Mouse (Mus musculus) inflammation-experienced regulatory T-cells, adult 6 months (primary cell): Measurements from ENCODE around the gene Nmrk1. TPM values are rescaled to one million over a fixed set of nuclear protein-coding genes. Genes with fewer than 3 reads are reported as not detected.

Experiments used
- ATAC-seq: one replicate; pipeline ENCODE4 v1.8.0; 2017
- polyA plus RNA-seq, 3 experiments: library from polyadenylated mRNA; unstranded; fragments of 100-300 nt; shearing (Covaris generic); gene quantifications; one replicate each; pipeline ENCODE4 v1.2.1; 2017

Nmrk1 gene
- polyA plus RNA-seq, 3 experiments from 2014 or later = 6.7 to 16.1 (median 8.9) TPM

DNA sequence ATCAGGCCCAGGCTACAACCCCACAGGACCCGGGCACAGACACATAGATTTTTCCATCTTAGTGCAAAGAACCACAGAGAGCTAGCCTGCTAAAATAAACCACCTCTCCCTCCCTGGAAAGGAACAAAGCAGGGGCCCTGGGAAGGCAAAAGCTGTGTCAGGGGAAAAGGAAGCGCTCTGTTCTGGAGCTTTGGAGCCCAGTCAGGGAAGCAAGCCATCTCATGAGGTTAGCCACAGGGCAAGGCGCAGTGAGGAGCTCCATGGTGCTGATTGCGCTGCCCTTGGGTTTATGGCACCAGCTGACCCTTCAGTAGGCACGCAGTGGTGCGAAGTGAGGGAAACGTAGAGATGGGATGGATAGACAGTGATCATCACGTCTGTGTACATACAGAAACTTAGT lies 22.6 kb downstream of the Nmrk1 start:
- ATAC-seq = no peak

DNA sequence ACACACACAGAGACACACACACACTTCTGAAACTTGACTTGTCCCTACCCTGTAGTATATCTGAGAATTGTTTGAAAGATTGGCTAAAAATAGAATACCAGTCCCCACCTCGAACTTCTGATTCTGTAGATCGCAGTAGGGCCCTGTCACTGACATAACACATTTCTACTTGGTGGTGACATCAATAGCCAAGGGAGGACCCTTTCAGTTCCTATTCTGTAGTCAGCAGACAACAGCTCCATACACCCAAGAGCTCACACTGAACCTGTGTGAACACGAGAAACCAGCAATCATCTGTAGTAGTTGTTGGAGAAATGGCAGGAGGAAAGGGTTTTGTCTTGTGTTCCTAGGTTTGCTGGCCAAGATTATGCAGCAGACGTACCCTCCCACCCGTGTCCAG lies 23.2 kb downstream of the Nmrk1 start:
- no peak for ATAC-seq

DNA sequence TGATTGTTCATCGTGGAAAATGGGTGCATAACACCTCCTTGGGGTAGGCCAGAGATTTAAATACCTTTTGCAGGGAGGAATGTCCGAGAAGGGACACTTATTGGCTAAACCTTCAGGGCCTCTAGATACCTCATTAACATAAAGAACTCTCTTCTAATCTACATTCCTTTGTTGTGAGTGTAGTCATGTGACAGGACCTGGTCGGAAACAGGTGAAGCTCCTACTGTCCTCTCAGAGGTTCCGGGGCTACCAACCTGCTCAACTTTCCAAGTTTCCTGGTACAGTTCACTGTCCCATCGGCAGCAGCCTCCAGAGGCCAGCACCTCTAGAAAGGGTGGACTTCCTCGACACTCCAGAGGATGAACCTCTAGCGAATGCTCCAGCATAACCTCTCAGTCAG lies 24.2 kb downstream of the Nmrk1 start:
- ATAC-seq = no peak

DNA sequence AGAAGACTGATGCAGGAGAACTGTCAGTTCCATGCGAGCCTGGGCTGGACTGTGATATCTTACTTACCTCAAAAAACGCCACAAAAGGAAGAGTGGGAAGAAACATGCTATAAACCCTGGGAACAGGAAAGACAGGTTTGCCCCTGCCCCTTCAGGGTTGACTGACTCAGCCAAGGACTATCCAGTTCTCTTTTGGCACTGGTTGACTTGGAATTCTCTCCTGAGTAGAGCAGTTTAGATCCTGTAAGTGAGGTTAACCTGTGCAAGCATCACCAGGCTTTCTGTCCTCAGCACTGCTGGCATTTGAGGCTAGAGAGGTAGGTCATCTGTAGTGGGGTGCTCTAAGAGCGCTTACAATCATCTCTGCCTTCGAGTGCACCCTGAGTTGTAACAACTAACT lies 26.7 kb downstream of the Nmrk1 start:
- no peak for ATAC-seq

DNA sequence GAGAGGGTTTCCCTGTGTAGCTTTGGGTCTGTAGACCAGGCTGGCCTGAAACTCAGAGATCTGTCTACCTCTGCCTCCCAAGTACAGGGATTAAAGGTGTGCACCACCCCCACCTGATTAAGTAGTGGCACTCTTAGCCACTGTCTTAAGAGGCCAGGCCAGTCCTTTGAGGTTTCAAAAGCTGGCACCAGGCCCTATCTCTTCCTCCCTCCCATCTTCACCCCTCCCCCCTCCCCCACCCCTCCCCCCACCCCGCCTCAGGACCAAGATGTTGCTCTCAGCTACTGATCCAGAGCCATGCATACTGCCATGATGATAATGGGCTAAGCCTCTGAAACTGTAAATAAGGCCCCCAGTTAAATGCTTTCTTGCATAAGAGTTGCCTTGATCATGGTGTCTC lies 27.6 kb downstream of the Nmrk1 start:
- ATAC-seq = no peak

DNA sequence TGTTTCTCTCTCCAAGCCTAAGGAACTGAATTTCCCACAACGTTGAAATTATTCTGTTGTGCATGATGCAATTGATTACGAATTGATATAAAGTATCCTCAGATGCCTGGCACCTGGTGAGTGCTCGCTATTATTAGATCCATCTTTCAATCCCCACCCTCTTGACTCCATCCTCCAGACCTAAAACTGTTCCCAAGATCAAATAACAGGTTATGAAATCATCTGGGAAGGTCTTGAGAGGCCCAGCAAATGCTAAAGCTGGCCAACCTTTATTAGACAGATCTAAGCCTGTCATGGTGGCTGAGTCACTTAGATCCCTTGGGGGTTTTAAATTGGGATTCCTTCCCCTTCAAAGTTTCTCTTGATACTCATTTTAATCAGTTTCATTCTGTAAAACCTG lies 28.7 kb downstream of the Nmrk1 start:
- ATAC-seq = no peak

DNA sequence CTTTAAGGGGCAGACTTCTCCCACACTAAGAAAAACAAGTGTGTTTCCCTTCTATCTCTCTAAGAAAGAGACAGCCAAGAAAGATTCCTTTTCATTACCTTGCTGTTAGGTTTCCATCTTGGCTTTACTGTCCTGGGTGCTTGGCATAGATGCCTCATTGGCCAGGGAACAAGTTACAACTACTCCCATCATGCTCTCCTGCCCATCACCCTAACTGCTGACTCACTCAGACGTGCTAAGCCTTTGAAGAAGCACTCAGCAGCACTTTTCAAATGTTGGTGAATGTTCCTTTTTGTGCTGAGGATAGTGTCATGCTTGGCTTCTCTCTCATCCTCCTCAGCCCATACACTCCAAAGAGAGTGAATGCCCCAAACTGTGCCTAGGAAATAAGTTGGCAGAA lies 29.9 kb downstream of the Nmrk1 start:
- ATAC-seq = no peak

DNA sequence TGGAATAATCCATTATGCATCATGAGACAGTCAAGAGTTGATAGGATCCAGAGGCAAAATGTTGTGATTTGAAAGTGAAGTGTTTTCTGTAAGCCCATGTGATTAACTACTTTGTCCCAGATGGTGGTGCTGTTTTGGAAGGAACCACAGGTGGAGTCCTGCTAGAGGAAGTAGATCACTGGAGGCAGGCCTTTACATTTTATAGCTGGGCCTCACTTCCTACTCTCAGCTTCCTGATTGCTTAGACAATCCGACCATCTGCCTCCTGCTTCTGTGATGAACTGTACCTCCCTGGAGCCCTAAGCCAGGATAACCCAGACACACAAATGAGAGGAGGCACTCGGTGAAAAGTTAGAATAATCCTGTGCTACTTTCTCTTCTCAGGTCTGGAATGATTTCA lies 32.2 kb downstream of the Nmrk1 start:
- ATAC-seq = no peak

DNA sequence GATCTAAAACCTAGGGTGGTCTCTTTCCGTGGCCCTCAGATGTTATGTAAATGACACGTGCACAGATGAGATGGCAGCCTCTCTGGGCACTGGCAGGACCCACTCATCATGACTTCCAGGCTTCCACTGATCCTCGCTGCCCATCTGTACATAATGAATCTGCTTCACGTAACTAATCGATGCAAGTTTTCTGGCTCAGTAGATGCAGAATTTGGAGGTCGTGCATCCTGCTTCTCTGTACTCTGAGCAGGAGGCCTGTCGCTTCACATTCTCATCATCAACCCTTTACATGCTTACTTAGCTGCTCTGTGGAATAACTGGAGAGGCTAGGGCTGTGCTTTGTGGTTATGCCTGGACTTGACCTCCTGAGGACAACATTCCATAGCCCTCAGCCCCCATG lies 35.2 kb downstream of the Nmrk1 start:
- ATAC-seq = no peak

DNA sequence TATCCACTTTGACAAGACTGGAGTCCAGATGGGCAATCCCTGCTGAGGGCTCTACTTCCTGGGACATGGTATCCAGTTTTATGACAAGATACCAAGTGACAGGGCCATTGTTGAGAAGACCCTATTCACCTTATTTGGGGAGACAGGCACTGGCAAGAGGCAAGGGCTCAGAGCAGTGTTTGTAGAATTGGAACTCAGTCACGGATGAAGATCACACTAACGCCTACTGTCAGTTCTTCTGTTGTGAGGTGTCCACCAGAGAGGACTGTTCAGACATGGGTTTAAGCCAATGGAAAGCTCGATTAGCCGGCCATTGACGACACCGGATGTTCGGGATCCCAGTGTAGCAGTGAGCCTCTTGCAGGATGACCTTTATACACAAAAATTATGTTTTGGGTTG lies 37.8 kb downstream of the Nmrk1 start:
- ATAC-seq = no peak

DNA sequence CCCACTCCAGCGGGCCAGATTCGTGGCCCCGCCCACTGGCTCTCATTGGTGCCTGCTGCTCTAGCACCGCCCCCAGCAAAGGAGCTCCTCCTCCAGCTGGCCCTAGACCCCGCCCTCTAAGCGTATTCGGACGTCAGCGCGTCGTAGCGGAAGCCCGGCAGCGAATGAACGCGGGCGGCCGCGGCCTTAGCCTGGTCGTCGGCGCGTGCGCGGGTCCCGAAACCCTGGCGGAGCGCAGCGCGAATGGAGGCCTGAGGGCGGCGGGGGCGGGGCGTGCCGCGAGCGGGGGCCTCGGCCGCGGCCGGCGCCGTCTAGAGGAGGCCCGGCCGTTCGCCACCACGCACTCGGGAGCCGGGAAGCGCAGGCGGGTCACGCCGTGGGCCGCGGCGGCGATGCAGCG lies 38.9 kb downstream of the Nmrk1 start, which contains the start of gene Carnmt1:
Gene Carnmt1 (plus strand): TSS at position 157 of the 400 bp plus-strand sequence.
- peak; percentile 94 for ATAC-seq

DNA sequence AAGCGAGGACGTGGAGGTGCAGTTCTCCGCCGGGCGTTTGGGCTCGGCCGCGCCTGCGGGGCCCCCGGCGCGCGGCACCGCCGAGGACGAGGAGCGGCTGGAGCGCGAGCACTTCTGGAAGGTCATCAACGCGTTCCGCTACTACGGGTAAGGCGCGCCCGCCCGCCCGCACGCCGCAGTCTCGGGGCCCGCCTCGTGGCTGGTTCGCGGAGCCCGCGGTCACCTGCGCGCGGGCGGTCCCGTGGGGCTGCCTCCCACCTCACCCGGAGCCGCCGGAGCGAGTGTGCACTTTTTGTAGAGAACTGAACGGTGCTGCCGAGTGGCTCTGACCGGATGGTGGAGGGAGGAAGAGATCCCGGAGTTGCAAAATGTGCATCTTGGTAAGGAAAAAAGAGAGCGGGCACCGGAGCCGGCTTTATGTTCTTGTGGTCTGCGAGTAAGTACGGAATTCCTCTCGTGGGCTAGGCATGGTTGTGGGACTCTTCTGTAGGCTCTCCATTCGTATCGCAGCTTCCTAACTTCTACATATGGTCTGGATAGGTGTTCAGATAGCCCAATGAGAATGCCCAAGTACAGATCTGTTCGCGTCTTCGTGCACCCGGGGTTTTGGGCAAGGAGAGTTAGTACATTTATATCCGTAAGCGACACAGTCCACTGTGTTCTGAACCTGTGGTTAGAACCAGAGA lies 39.4 kb downstream of the Nmrk1 start:
- peak; percentile 30 for ATAC-seq

DNA sequence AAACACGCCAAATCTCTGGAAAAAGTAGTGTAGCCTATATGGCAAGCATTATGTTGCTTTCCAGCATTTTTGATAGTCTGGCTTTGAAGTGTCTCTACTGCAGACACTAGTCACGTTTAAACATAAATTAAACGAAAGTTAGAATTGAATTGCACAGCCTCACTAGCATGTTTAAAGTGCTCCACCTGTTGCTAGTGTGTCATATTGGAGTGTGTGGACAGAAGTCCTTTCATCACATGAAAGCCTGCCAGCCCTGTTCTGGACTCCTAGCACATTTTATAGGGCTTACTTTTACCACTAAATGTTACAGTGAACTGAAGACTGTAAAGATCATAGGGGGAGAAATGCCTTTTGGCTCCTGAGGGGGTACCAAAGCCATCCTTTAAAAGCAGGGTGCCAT lies 40.7 kb downstream of the Nmrk1 start:
- ATAC-seq = no peak

DNA sequence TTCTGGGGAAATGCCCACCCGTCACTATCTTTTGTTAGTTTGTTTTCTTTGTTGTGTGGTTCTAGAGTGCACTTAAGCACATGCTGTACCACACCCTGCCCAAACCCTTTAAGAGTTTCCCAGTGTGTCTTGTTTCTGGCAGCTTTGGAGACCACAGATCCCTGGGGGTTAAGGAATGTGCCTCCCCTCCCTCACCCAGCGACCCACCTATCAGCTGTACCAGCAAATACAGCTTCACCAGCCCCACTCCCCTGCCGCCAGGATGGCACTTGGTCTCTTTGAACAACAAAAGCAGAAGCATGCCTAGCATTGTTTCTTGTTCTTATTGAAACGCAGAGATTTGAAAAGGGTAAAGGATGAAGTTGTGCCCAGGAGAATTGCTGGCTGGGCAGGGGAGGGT lies 41.4 kb downstream of the Nmrk1 start:
- no peak for ATAC-seq

DNA sequence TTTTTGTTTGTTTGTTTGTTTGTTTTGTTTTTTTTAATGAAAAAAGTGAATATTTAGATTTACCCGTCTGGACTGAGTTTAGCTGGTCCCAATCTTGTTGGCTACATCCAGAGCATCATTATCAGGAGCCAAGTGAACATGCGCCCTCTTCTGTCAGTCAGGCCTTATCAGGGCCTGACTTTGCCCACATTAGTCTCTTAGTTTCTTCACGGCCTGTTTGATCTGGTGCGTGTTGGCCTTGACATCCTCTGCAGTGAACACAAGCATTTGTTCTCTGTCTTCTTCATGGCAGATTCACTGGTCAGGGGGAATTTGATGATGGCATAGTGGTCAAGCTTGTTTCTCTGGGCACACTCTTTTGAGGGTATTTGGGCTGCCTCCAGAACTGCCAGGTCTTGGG lies 50.4 kb downstream of the Nmrk1 start:
- ATAC-seq = no peak

DNA sequence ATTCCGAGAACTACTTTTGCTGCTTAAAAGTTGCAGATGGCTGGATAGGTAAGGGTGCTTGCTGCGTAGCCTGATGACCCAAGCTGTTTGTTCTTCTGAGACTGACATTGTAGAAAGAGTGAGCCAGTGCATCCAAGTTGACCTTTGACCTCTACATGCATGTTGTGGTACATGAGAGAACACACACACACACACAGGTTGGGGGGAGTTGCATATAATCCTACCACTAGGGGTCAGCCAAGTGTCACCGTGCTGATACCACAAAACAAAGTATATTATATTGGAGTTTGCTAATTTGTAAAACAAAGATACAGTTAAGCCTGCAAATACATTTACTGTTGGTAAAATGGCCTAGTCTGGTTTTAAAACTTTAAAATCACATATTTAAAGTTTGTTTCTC lies 55.8 kb downstream of the Nmrk1 start:
- peak; percentile 90 for ATAC-seq

DNA sequence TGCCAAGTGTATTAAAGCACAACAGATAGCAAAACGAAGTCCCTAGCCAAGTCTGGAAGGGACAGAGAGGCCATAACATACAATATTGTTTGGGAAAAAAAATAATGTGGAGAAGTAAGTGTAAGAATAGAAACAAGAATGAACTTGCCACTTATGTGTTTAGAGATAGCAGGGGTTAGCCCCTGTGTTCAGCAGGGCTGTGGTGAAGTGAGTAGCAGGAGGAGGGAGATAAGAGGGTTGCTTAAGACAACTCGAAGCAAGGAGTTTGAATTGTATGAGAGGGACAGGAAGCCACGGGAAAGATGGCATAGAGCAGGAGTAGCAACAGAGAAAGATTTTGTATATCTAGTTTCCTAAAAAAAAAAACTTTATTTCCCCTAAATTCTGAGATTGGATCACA lies 60.4 kb downstream of the Nmrk1 start:
- ATAC-seq = no peak

DNA sequence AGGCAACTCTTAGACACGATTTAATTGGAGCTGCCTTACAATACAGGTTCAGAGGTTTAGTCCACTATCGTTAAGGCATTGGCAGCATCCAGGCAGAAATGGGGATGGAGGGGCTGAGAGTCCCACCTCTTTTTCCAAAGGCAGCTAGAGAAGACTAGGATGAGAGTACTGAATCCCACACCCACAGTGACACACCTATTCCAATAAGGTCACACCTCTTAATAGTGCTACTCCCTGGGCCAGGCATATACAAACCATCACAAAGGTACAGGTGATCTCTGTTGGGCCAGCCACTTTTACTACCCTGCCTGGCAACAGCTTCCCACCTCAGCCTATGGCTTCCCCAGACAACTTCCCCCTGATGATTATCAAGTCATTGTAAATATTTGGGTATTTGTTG lies 61.0 kb downstream of the Nmrk1 start:
- no peak for ATAC-seq

DNA sequence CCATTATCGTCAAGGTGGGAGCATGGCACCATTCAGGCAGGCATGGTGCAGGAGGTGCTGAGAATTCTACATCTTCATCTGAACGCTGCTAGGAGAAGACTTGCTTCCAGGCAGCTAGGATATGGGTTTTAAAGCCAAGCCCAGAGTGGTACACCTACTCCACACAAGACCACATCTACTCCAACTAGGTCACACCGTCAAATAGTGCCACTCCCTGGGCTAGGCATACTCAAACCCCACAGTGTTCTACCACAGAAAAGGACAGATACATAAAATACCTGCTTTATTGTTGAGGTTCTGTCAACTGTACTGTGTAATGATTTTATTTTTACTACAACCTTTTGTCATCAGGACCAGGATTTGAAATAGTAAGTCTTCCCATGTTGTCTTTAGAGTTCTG lies 63.4 kb downstream of the Nmrk1 start:
- no peak for ATAC-seq

DNA sequence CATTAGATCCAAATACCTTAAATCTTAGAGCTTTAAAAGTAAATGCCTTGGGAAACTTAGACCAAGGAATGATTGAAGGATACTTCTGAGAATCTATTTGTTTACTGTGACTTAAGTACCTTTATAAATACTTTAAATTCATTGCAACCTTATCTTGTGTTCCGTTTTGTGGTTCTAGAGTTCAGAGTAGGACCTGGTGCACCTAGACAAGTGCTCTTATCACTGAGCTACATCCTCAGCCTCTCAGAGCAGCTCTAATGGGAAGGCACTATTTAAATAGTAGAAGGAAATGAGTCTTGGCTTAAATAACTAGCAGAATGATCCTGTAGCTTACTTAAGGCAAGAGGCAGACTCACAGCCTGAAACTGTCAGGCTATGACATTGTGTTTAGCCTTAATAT lies 63.8 kb downstream of the Nmrk1 start:
- no peak for ATAC-seq

Other genes starting within 250 kb of the Nmrk1 start
- gene Ostf1, start 127 bp upstream of the Nmrk1 start, polyA plus RNA-seq = 100 to 1,000 TPM in 1 of 3 experiments, 10 to 100 TPM in 2; 87.5 to 260 (median 96.7) TPM
- gene Carnmt1, start 38.8 kb downstream of the Nmrk1 start, polyA plus RNA-seq = 1 to 10 TPM; 3.2 to 5.2 (median 3.8) TPM
- gene D030056L22Rik, start 81.2 kb downstream of the Nmrk1 start, polyA plus RNA-seq = 1 to 10 TPM; 2.5 to 5.9 (median 3.0) TPM
- under 1 TPM; 0.23 to 0.51 (median 0.46) TPM for gene Trpm6, start 118.0 kb downstream of the Nmrk1 start, polyA plus RNA-seq